Mouse (Mus musculus) E14TG2a.4 (cell line): ENCODE measurements around the gene Srpr.

Source experiments
- CTCF ChIP-seq: conservative IDR thresholded peaks from 2 replicates; pipeline ENCODE4 v1.5.1; 2014; ENCODE audit warnings: low read length
- NANOG ChIP-seq: IDR thresholded peaks from 2 replicates; pipeline ENCODE4 v1.6.1; 2014; ENCODE audit warnings: borderline replicate concordance, low read length, mixed read lengths
- POU5F1 ChIP-seq: IDR thresholded peaks from 2 replicates; pipeline ENCODE4 v1.6.1; 2014; ENCODE audit warnings: low read length, borderline replicate concordance

GRCm38 (mm10) chr9:35192983-35193542, 6.9 kb upstream of the Srpr start:
- no peak for TF ChIP-seq CTCF
- TF ChIP-seq NANOG, result no peak
- TF ChIP-seq POU5F1, result no peak
